Mouse (Mus musculus) right cerebral cortex, postnatal 36 days (tissue): ENCODE data around the gene Emx2.

Experiments used
- DNase-seq, 2 experiments: peaks; one replicate each; pipeline ENCODE4 v3.0.0; 2022; ENCODE audit warnings: low spot score in 2 of 2, mixed read lengths in 1 of 2

Gene Emx2

GRCm38 (mm10) chr19:59457951-59458742, at the start of gene Emx2:
Gene Emx2, plus strand, starts transcription at chr19:59458372.
- DNase-seq: peak; percentile 50 to 57

GRCm38 (mm10) chr19:59414128-59414527, 44.0 kb upstream of the Emx2 start:
- DNase-seq: no peak

- peak; percentile 86 for DNase-seq
These were observed 40.1 kb upstream of the Emx2 start for GRCm38 (mm10) chr19:59418024-59418423.

GRCm38 (mm10) chr19:59418671-59419070, 39.5 kb upstream of the Emx2 start:
- DNase-seq: no peak

- no peak for DNase-seq
These were observed 35.8 kb upstream of the Emx2 start for GRCm38 (mm10) chr19:59422393-59422792.

GRCm38 (mm10) chr19:59423685-59424084, 34.5 kb upstream of the Emx2 start:
- DNase-seq: no peak

- no peak for DNase-seq
These were observed 33.2 kb upstream of the Emx2 start for GRCm38 (mm10) chr19:59424975-59425374.

GRCm38 (mm10) chr19:59432286-59432685, 25.9 kb upstream of the Emx2 start:
- no peak for DNase-seq

GRCm38 (mm10) chr19:59450561-59451135, 7.5 kb upstream of the Emx2 start:
- DNase-seq: no peak

GRCm38 (mm10) chr19:59451441-59451951, 6.7 kb upstream of the Emx2 start:
- DNase-seq: no peak

- DNase-seq: no peak
These were observed 5.9 kb upstream of the Emx2 start for GRCm38 (mm10) chr19:59452321-59452720.

- DNase-seq: no peak
These were observed 4.6 kb upstream of the Emx2 start for GRCm38 (mm10) chr19:59453591-59453990.

GRCm38 (mm10) chr19:59454196-59454595, 4.0 kb upstream of the Emx2 start:
- DNase-seq: peak; percentile 55 to 64

GRCm38 (mm10) chr19:59455671-59456070, 2.5 kb upstream of the Emx2 start:
- no peak for DNase-seq

- peak in 1 of 2 experiments; percentile 47 for DNase-seq
These were observed 894 bp upstream of the Emx2 start for GRCm38 (mm10) chr19:59457011-59457945.

- DNase-seq: no peak
These were observed 567 bp downstream of the Emx2 start for GRCm38 (mm10) chr19:59458743-59459135.

GRCm38 (mm10) chr19:59459158-59459781, 1.1 kb downstream of the Emx2 start:
- no peak for DNase-seq

GRCm38 (mm10) chr19:59459811-59460241, 1.7 kb downstream of the Emx2 start:
- DNase-seq: no peak

- no peak for DNase-seq
These were observed 2.4 kb downstream of the Emx2 start for GRCm38 (mm10) chr19:59460328-59461115.
